Mouse (Mus musculus) layer of hippocampus, adult 18-20 months (tissue): ENCODE measurements around the gene Pygo2. TPM values are rescaled to one million over a fixed set of nuclear protein-coding genes. Genes with fewer than 3 reads are reported as not detected.
A peak's percentile ranks its signal among the peaks of the same experiment; 100 is the strongest.

Experiments
- DNase-seq, 2 experiments: peaks; one replicate each; pipeline ENCODE4 v3.0.0; 2022; ENCODE audit warnings: low spot score in 2 of 2
- total RNA-seq, 2 experiments: library from RNA; stranded (reverse); gene quantifications; 2 replicates each; pipeline ENCODE4 v1.2.3; 2021

Gene Pygo2
- total RNA-seq, 2 experiments from 2014 or later = 60.4 to 64.9 TPM

- no peak for DNase-seq
Observed at GRCm38 (mm10) chr3:89391663-89392511, 38.1 kb upstream of the Pygo2 start.

GRCm38 (mm10) chr3:89392871-89393311 lies 37.1 kb upstream of the Pygo2 start:
- no peak for DNase-seq

DNA sequence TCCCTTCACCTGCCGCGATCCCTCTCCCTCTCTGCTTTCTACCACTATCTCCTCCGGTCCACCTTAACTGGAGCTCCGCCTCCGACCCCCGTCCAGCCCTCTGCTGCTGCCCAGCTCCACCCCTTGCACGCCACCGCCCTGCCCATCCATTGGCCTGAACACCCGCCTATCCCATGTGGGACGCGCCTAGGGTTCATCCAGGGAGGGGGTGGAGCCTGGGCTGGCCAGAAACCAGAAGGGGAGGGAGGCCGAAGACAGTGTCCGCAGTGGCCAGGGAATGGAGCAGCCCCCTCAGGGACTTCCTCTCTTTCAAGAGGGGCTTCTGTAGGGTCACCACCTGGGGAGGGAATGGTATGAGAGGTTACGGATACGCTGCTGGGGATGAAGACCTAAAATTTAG lies 36.4 kb upstream of the Pygo2 start:
- DNase-seq = peak; percentile 90 to 95

DNA sequence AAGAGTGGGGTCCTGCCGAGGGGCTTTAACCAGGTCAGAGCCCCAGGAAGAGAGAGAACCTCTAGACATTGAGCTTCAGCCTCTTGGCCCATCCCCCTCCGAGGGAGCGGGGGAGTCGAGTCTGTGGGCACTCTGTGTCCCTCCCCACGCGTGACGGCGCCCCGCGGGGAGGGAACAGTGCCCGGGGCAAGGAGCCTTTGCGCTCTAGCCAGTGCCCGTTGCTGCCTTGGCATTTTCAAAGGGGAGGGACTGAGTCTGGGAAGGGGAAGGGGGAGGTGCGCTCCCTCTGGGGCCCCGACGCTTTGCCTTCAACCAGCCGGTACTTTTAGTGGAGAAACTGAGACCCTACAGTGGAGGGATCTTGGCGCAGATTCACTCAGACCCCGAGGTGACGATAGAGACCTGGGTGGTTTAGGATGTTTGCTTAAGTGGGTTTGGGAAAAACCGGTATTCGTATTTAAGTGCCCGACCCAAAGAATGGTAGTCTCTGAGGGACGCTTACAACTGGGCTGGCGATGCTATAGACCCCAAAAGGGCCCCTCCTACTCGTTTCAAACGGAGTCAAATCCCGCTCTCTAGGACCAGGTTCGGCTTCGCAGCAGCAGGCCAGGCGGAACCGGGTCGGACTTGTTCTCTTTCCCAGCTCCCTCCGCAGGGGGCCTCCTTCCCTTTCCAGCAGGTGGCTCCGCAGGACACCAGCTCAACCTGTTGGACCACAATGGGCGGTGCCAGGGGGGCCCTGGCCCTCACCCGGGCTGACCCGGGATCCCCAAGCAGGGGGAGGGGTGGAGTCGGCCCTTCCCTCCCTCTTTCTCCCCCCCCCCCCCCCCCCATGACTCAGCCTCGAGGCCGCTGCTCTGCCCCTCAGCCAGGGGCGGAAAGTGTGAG lies 35.8 kb upstream of the Pygo2 start, which contains the start of gene Zbtb7b:
Gene Zbtb7b, minus strand, starts transcription at position 771 of the 888 bp plus-strand sequence.
- DNase-seq = peak in 1 of 2 experiments; percentile 61

DNA sequence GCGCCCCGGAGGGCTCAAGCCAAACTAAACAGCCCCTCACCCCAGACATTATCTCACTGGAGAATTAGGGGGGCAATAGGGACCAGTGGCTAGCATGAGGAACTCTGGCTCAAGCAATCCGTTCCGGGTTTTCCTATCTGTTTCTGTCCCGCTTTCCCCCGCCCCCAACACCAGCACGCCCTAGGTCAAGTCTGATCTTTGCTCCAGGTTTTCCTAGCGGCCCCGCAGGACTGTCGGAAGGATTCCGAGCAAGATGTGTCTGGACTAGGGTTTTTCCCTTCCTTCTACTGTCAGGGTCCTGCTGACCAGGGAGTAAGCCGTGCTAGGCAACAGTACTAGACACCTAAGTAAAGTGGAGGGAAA lies 35.1 kb upstream of the Pygo2 start:
- peak in 1 of 2 experiments; percentile 64 for DNase-seq

GRCm38 (mm10) chr3:89395419-89395805 lies 34.6 kb upstream of the Pygo2 start:
- no peak for DNase-seq

- DNase-seq = peak in 1 of 2 experiments; percentile 62
Observed at GRCm38 (mm10) chr3:89395806-89396653, 34.0 kb upstream of the Pygo2 start.

DNA sequence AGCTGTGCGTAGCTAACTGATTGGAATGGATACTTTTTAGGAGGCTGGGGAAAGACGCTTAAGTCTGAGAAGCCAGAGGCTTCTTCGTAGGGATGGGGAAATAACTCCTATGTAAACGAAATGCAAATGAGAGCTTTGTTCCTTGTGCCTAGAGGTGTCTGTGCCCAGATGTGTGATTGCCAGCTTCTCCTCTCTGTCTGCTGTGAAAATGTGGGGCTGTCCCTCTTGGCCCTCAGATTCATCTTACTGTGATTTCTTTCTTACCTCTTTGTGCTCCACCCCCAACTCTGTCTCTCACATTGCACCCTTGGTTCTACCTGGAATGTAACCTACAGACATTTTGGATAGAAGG lies 33.4 kb upstream of the Pygo2 start:
- DNase-seq = no peak

- no peak for DNase-seq
Observed at GRCm38 (mm10) chr3:89401329-89401728, 28.7 kb upstream of the Pygo2 start.

GRCm38 (mm10) chr3:89402693-89403092 lies 27.3 kb upstream of the Pygo2 start, which contains the start of gene Lenep:
Lenep (minus strand) TSS chr3:89402793.
- no peak for DNase-seq

- DNase-seq = no peak
Observed at GRCm38 (mm10) chr3:89406887-89407286, 23.1 kb upstream of the Pygo2 start.

GRCm38 (mm10) chr3:89408448-89408847 lies 21.6 kb upstream of the Pygo2 start:
- DNase-seq = no peak

- no peak for DNase-seq
Observed at GRCm38 (mm10) chr3:89409701-89410100, 20.3 kb upstream of the Pygo2 start.

- DNase-seq = no peak
Observed at GRCm38 (mm10) chr3:89410864-89411263, 19.1 kb upstream of the Pygo2 start.

DNA sequence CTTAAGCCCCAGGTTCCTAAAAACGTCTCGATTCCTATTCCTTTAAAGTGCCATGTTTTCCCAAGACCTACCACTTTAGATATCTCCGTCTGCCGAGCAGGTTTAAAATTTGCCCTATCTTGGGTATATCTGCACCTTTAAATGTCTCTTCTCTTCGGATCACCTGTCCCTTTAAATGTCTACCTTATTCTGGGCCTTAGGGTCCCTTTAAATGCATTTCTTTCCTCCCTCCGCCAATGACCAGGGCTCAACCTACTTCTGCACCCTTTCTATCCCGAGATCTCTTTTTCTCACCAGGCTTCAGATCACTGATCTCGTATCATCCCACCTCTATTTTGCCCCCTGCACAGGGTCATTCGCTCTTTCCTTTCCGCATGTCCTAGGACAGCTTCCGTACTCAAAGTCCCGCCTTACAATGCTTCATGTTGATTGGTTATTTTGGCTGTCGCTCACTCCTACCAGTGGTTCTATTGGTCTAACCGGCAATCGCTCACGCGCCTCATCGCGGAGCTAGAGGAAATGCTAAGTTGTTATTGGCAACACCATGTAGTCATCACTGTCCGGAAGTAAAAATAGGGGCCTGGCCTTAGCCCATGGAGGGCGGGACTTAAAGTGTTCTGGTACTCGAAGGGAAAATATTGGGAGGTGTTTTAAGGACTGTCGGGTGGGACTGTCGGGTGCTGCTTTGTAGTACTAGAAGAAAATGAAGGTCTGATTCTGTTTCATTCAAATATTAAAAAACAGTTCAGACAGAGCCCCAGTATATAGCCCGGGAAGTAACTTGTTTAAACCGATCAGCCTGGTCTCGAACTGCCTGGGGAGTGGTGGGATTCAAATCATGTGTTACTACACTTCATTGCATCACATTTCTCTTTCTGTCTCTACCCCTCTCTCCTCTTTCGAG lies 18.3 kb upstream of the Pygo2 start, which contains the start of gene Flad1:
Gene Flad1, minus strand, starts transcription at position 381 of the 904 bp plus-strand sequence.
- peak; percentile 98 to 100 for DNase-seq

- DNase-seq = no peak
Observed at GRCm38 (mm10) chr3:89416158-89416557, 13.9 kb upstream of the Pygo2 start.

DNA sequence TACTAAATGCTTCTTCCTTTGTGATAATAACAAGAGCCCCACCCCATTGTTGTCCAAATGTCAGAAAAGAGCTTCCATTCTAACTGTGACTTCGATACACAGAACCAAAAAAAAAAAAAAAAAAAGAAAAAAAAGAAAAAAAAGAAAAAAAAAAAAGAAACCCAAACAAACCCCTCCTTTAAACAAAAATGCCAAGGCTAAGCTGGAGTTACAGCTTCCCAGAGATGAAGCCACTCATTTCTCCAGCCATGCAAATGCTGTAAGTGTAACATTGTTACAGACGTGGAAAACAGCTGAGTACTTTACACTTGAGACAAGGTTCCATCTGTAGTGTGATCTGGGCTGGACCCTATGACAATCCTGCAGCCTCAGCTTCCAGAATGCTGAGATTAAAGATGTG lies 12.9 kb upstream of the Pygo2 start:
- no peak for DNase-seq

DNA sequence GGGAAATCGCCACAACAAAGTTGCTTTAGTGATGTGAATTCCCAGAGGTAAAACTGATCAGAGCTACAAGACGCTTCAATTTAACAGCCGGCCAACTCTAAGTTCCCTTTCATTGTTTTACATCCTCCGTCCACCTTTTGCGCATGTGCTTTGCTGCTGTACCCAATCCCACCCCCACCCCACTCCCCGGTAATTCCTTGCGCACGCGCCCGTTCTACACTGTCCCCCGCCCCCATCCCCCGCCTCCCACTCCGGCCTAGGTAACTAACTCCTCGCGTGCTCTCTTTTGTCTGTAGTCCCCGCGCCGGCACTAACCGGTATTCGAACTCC lies 12.2 kb upstream of the Pygo2 start:
- no peak for DNase-seq

DNA sequence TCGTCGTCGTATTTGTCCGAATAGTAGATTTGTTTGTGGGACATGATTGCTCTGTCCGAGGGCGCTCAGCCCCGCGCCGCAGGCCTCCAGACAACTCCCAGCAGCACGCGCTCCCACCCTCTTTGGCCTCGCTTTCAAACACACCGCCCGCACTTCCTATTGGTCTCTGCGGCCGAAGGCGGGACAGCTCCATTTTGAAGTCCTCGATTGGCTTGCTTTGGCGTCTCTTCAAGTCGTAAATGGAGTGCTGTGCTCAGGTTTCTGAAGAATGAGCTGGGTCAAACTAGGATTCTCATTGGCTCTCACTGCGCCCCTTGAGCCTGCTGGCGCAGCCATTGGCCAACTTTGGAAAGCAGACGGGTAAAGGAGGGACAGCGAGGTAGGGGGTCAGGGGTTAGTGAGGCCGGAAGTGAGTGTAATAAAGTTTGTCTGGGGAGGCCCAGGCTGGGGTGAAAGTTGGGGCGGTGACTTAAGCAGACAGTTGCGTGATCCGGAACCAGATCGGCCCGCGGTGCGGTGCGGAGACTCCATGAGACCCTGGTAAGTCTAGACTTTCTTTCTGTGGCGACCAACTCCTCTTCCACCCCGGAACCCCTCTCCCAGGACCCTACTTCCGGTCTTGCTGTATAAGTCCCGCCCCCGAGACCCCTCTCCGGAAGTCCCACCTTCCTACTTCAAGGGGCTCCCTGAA lies 11.7 kb upstream of the Pygo2 start, which contains the start of the genes Cks1b and Shc1:
Gene Cks1b, minus strand, starts transcription at position 214 of the 691 bp plus-strand sequence.
Gene Shc1, plus strand, starts transcription at position 274 of the 691 bp plus-strand sequence.
- DNase-seq = peak; percentile 92 to 96
